Mouse (Mus musculus) midbrain, embryonic 16.5 days (tissue): ENCODE measurements around the gene Susd4. TPM values are rescaled to one million over a fixed set of nuclear protein-coding genes. Genes with fewer than 3 reads are reported as not detected.

Source experiments
- ATAC-seq: fragments of 200-750 bp; cut with Nextera tagmentation; 2 replicates; pipeline ENCODE4 v1.8.0; 2017; ENCODE audit warnings: moderate TSS enrichment
- H3K27ac ChIP-seq: fragments of 300-500 bp; sonication (generic); 2 replicates; pipeline ENCODE4 v1.5.1; 2014; ENCODE audit warnings: mild to moderate bottlenecking, low read length, mixed read lengths
- H3K27me3 ChIP-seq: fragments of 300-500 bp; sonication (generic); 2 replicates; pipeline ENCODE4 v1.6.1; 2014; ENCODE audit warnings: low read depth, low read length, mixed read lengths; ENCODE audit not compliant: control insufficient read depth, insufficient read depth
- H3K36me3 ChIP-seq: fragments of 300-500 bp; sonication (generic); 2 replicates; pipeline ENCODE4 v1.6.1; 2014; ENCODE audit warnings: mild to moderate bottlenecking, low read length, moderate library complexity, mixed read lengths; ENCODE audit not compliant: control insufficient read depth, insufficient read depth
- H3K4me1 ChIP-seq: fragments of 300-500 bp; sonication (generic); 2 replicates; pipeline ENCODE4 v1.6.1; 2014; ENCODE audit warnings: mild to moderate bottlenecking, low read length, mixed read lengths; ENCODE audit not compliant: control insufficient read depth, insufficient read depth
- H3K4me2 ChIP-seq: fragments of 300-500 bp; sonication (generic); 2 replicates; pipeline ENCODE4 v1.6.1; 2014; ENCODE audit warnings: mild to moderate bottlenecking, low read length, mixed read lengths
- H3K4me3 ChIP-seq: fragments of 300-500 bp; sonication (generic); 2 replicates; pipeline ENCODE4 v1.5.1; 2014; ENCODE audit warnings: low read depth, mild to moderate bottlenecking, low read length, moderate library complexity, mixed read lengths
- H3K9ac ChIP-seq: fragments of 300-500 bp; sonication (generic); 2 replicates; pipeline ENCODE4 v1.6.1; 2014; ENCODE audit warnings: low read depth, low read length, mixed read lengths
- H3K9me3 ChIP-seq: fragments of 300-500 bp; sonication (generic); replicated peaks from 2 replicates; pipeline ENCODE4 v1.6.1; 2014; ENCODE audit warnings: mild to moderate bottlenecking, low read length, mixed read lengths; ENCODE audit not compliant: control insufficient read depth, poor library complexity, severe bottlenecking
- WGBS: fragments of 180-500 bp; shearing (Covaris S2); extraction: QIAGEN DNeasy Blood & Tissue Kit; methylation state at CpG from one replicate; pipeline ENCODE4 v1.1.7; 2014; 5-methylcytosine and 5-hydroxymethylcytosine counted together
- polyA plus RNA-seq: library from polyadenylated mRNA; unstranded; fragments of >200 nt; fragmentation: Nextera tagmentation; extraction: Ambion mirVana; gene quantifications from 2 replicates; pipeline ENCODE4 v1.2.1, GENCODE M21; 2015

Susd4 gene
- polyA plus RNA-seq, 1 experiment from 2014 or later = 89.4 TPM

DNA sequence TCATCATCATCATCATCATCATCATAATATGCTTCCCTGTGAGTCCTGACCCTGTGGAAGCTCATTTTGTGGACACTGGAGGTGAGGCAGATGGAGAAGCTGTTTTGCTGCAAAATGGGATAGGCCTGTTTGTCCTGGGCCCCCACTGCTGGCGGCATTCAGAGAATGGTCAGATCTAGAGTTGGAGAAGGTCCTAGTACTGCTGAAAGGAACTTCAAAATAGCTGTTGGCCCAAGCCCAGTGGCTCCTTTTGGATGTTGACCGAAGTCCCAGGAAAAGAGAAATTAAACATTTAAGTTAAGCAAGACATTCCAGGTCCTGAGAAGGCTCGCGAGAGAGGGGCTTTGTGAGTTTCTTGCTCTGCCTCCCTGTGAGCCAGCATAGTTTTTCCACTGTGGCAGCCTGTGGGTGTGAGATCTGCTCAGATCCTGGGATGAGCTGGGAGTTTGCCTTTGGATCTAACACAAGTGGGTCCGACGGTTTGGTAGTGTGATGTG lies 15.4 kb downstream of the Susd4 start:
- no peak for ATAC-seq
- Histone ChIP-seq H3K4me1 (no peaks in the 10 kb centered on the region; the same call in 1 of the 2 replicates), H3K9me3 (no peaks in the 10 kb centered on the region), H3K4me3 (no peak overlapping the region), H3K4me2 (no peak overlapping the region), H3K27ac (no peak overlapping the region), H3K9ac (no peak overlapping the region), H3K36me3 (no peaks in the 10 kb centered on the region), H3K27me3 (no peaks in the 10 kb centered on the region)
- WGBS = 99% methylated on average over 6 of the region's 6 CpGs

DNA sequence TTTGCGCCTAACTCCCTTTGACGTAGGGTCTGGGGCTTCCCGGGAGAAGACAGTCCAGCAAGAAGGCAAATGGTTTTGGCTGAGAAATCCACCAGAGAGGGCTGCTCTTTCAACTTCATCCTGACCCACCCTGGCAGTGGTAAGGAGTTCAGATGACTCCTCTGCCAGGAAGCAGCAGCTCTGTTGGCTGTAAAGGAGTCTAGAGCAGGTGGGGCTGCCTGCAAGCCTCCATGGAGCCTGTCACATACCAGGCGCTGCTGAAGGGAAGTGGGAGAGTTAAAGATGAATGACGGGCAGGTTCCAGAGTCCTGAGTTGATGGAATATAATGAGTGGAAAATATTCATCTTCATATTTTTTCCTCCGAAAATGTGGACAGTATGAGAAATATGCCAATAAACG lies 20.1 kb downstream of the Susd4 start:
- H3K27ac ChIP-seq = no peak overlapping the region
- H3K4me2 ChIP-seq = no peak overlapping the region
- no peak overlapping the region for H3K4me3 ChIP-seq
- 91% methylated on average over 7 of the region's 7 CpGs for WGBS
- ATAC-seq = no peak
- no peaks in the 10 kb centered on the region for H3K36me3 ChIP-seq
- H3K4me1 ChIP-seq = no peaks in the 10 kb centered on the region
- H3K27me3 ChIP-seq = no peaks in the 10 kb centered on the region
- H3K9ac ChIP-seq = no peak overlapping the region
- no peaks in the 10 kb centered on the region for H3K9me3 ChIP-seq

- Histone ChIP-seq H3K36me3 (no peaks in the 10 kb centered on the region), H3K27me3 (no peaks in the 10 kb centered on the region), H3K4me3 (no peak overlapping the region), H3K4me2 (no peak overlapping the region), H3K9me3 (no peaks in the 10 kb centered on the region), H3K4me1 (no peaks in the 10 kb centered on the region), H3K27ac (no peak overlapping the region), H3K9ac (no peak overlapping the region)
- 83% methylated on average over 3 of the region's 3 CpGs for WGBS
- no peak for ATAC-seq
Measured at GRCm38 (mm10) chr1:182784784-182785183, 21.1 kb downstream of the Susd4 start.

DNA sequence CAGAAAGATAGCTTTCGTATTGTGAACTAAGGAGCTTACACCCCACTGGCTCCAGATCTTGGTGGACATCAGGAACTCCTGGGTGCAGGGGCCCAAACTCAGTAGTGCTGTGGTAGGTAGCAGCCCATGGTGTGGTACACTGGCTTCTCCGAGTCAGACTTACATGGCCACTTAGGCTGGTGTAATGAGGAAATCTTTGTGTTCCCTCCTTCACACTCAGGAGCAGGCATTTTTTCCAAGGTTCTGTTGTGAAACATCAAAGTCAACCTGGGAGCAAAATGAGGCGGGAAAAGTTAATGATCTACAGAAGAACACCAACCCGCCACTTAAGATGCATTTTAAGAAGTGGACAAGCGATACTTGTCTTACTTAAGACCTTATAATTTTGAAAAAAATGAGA lies 21.8 kb downstream of the Susd4 start:
- Histone ChIP-seq H3K27ac (no peak overlapping the region), H3K9ac (no peak overlapping the region), H3K4me3 (no peak overlapping the region), H3K4me2 (no peak overlapping the region), H3K4me1 (no peaks in the 10 kb centered on the region), H3K27me3 (no peaks in the 10 kb centered on the region), H3K9me3 (no peaks in the 10 kb centered on the region), H3K36me3 (no peaks in the 10 kb centered on the region)
- ATAC-seq = no peak
- 90% methylated on average over 5 of the region's 5 CpGs for WGBS

DNA sequence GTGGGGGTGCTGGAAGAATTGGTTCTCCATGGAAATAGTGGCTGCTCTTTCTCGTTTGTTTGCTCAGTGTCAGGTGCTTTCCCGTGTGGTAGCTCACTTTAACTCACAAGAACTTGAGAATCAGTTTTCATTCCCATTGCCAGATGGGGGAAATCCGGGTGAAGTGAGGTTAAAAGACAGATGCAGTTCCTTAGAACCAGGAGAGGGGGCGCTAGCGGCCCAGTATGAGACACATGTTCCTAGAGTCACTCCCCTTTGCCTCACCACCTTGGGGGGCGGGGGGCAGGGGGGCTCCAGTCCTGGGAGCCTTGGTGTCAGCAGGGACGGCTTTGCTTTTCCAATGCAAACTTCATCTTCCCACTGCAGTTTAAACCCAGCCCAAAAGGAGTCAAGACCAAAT lies 23.4 kb downstream of the Susd4 start:
- no peaks in the 10 kb centered on the region for H3K9me3 ChIP-seq
- no peak overlapping the region for H3K4me3 ChIP-seq
- H3K4me2 ChIP-seq = no peak overlapping the region
- no peak overlapping the region for H3K9ac ChIP-seq
- no peak for ATAC-seq
- no peaks in the 10 kb centered on the region for H3K4me1 ChIP-seq
- H3K27ac ChIP-seq = no peak overlapping the region
- 55% methylated on average over 7 of the region's 7 CpGs for WGBS
- H3K27me3 ChIP-seq = no peaks in the 10 kb centered on the region
- H3K36me3 ChIP-seq = no peaks in the 10 kb centered on the region

DNA sequence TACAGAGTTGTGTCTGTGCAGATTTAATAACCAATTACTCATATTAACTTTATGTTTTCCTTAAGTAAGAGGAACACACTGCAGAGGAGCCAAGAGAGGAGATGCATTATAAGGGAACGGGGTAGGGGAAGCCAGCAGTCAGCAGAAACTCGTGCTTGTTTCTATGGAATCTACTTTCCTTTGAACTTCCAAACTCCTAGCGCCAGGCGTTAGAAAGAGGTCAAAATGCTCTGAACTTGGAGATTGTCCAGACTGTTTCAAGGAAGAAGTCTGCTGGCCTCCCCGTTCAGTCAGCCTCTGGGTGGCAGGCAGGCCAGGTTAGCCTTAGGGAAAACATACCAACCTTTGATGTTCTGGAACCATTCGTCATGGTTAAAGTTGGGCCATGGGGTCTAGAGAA lies 25.2 kb downstream of the Susd4 start:
- Histone ChIP-seq H3K27me3 (no peaks in the 10 kb centered on the region), H3K9ac (no peak overlapping the region), H3K9me3 (no peaks in the 10 kb centered on the region), H3K4me2 (no peak overlapping the region), H3K36me3 (no peaks in the 10 kb centered on the region), H3K27ac (no peak overlapping the region), H3K4me3 (no peak overlapping the region), H3K4me1 (peaks cover 6% of the 10 kb centered on the region; the same call in 1 of the 2 replicates)
- no peak for ATAC-seq
- WGBS = 61% methylated on average over 6 of the region's 6 CpGs

GRCm38 (mm10) chr1:182792521-182793071 lies 28.9 kb downstream of the Susd4 start:
- Histone ChIP-seq H3K4me3 (no peak overlapping the region), H3K36me3 (no peaks in the 10 kb centered on the region), H3K27ac (0 out of 2 replicates have a peak overlapping the region, but pooled peaks have one; percentile 26), H3K9me3 (no peaks in the 10 kb centered on the region), H3K4me1 (peaks cover 8% of the 10 kb centered on the region), H3K27me3 (no peaks in the 10 kb centered on the region), H3K9ac (no peak overlapping the region), H3K4me2 (peak overlapping the region; percentile 19; the same call in 1 of the 2 replicates)
- 29% methylated on average over 16 of the region's 16 CpGs for WGBS
- ATAC-seq = no peak

- Histone ChIP-seq H3K4me3 (no peak overlapping the region), H3K9me3 (no peaks in the 10 kb centered on the region), H3K36me3 (no peaks in the 10 kb centered on the region), H3K4me2 (no peak overlapping the region), H3K9ac (no peak overlapping the region), H3K4me1 (peaks cover 8% of the 10 kb centered on the region), H3K27me3 (no peaks in the 10 kb centered on the region), H3K27ac (no peak overlapping the region)
- WGBS = 91% methylated on average over 10 of the region's 10 CpGs
- ATAC-seq = no peak
Measured at GRCm38 (mm10) chr1:182794221-182794620, 30.6 kb downstream of the Susd4 start.

DNA sequence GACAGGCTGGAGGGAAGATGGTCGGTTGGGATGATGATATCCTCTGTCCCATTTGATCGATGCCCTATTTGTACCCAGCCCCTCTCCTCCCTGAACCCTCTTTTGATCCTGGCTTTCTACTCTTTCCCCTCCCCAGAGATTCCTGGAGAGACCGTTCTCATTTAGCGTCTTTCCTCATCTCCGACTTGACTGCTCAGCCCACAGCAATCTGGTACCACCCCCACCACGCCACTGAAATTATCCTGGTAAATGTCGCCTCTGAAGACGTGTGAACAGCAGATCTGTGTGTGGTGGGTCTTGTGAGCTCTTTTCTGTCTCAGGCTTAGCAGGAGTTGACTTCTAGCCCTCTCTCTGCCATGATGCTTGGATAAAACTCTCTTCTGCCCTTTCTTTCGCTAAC lies 31.0 kb downstream of the Susd4 start:
- Histone ChIP-seq H3K9me3 (no peaks in the 10 kb centered on the region), H3K27me3 (no peaks in the 10 kb centered on the region), H3K9ac (no peak overlapping the region), H3K27ac (no peak overlapping the region), H3K4me2 (no peak overlapping the region), H3K4me3 (no peak overlapping the region), H3K36me3 (no peaks in the 10 kb centered on the region), H3K4me1 (peaks cover 8% of the 10 kb centered on the region)
- no peak for ATAC-seq
- whole genome bisulfite sequencing = 90% methylated on average over 9 of the region's 9 CpGs
